ENCODE assay signal across 1 mouse cellular context in the genomic region with DNA sequence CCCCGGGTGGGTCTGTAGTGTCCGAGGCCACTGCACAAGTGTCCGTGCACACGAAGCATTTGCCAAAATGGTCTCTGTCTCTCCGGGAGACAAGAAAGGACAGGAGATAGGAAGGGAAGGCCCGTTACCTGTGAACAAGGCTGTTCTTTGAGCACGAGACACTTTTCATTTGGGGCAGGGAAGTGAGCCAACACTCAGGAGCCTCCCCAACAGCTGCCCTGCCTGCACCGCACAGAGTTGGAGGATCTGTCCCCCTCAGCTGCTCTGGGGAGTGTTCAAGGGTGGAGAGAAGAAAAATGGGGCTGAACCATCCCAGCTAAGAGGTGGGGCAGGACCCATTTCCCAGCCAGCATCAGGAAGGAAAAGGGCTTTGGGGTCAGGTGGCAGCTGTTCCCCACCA.
A peak's percentile ranks its signal among the peaks of the same experiment; 100 is the strongest.
TF ChIP-seq lines count a peak whose summit lies in the region.

No protein-coding gene starts in this region.

TF ChIP-seq in myocyte, 11 proteins besides CTCF, POLR2A, EP300 and RAD21:
- TF ChIP-seq USF1 (IDR thresholded peaks at IDR 0.05; ENCODE audit: low read depth) (no peak), REST (IDR thresholded peaks at IDR 0.05; ENCODE audit: insufficient read depth, insufficient read length) (no peak), MYOG (IDR thresholded peaks at IDR 0.05; ENCODE audit: control insufficient read depth in 1 of 3, insufficient read depth in 1 of 3, insufficient read length in 2 of 3, low read depth in 2 of 3) (peak; percentile 70 to 93 (median 76)), MYOD1 (IDR thresholded peaks at IDR 0.05; ENCODE audit: control insufficient read depth in 1 of 3, insufficient read length in 2 of 3, low read depth in 2 of 3) (peak; percentile 26 to 84 (median 82)), SRF (IDR thresholded peaks at IDR 0.05; ENCODE audit: control insufficient read depth, insufficient read length, low read depth) (no peak), POLR2AphosphoS2 (IDR thresholded peaks at IDR 0.05; ENCODE audit: insufficient read length, low read depth) (peak; percentile 34), TCF3 (IDR thresholded peaks at IDR 0.05; ENCODE audit: insufficient read length, low read depth) (peak; percentile 17), E2F4 (IDR thresholded peaks at IDR 0.05; ENCODE audit: insufficient read depth) (no peak), TCF12 (IDR thresholded peaks at IDR 0.05; ENCODE audit: insufficient read depth, poor library complexity, severe bottlenecking) (peak; percentile 35)
